Mouse (Mus musculus) hindbrain, embryonic 13.5 days (tissue): ENCODE measurements at regions not wholly inside any gene's neighbourhood (a gene's known extent, or its start where the extent isn't known, plus 50 kb on each side); places are given as distances from the start of the nearest gene placed in this dataset.
A peak's percentile ranks its signal among the peaks of the same experiment; 100 is the strongest.

ENCODE experiments used
- ATAC-seq: fragments of 200-750 bp; cut with Nextera tagmentation; 2 replicates; pipeline ENCODE4 v1.8.0; 2017; ENCODE audit warnings: moderate TSS enrichment; ENCODE audit not compliant: low FRiP score
- H3K27ac ChIP-seq: fragments of 300-500 bp; sonication (generic); 2 replicates; pipeline ENCODE4 v1.5.1; 2015; ENCODE audit warnings: inconsistent platforms, mild to moderate bottlenecking, moderate library complexity
- H3K27me3 ChIP-seq: fragments of 300-500 bp; sonication (generic); 2 replicates; pipeline ENCODE4 v1.6.1; 2015; ENCODE audit warnings: mild to moderate bottlenecking, inconsistent platforms
- H3K36me3 ChIP-seq: fragments of 300-500 bp; sonication (generic); 2 replicates; pipeline ENCODE4 v1.6.1; 2015; ENCODE audit warnings: mild to moderate bottlenecking, inconsistent platforms
- H3K4me1 ChIP-seq: fragments of 300-500 bp; sonication (generic); replicated peaks from 2 replicates; pipeline ENCODE4 v1.6.1; 2015; ENCODE audit warnings: inconsistent platforms
- H3K4me2 ChIP-seq: fragments of 300-500 bp; sonication (generic); 2 replicates; pipeline ENCODE4 v1.6.1; 2015; ENCODE audit warnings: inconsistent platforms, mild to moderate bottlenecking, moderate library complexity
- H3K4me3 ChIP-seq: fragments of 300-500 bp; sonication (generic); 2 replicates; pipeline ENCODE4 v1.5.1; 2015; ENCODE audit warnings: mild to moderate bottlenecking, inconsistent platforms
- H3K9ac ChIP-seq: fragments of 300-500 bp; sonication (generic); 2 replicates; pipeline ENCODE4 v1.6.1; 2015; ENCODE audit warnings: mild to moderate bottlenecking, inconsistent platforms
- H3K9me3 ChIP-seq: fragments of 300-500 bp; sonication (generic); 2 replicates; pipeline ENCODE4 v1.6.1; 2016; ENCODE audit warnings: inconsistent platforms
- WGBS: fragments of 180-500 bp; shearing (Covaris S2); methylation state at CpG from one replicate; pipeline ENCODE4 v1.1.7; 2015; 5-methylcytosine and 5-hydroxymethylcytosine counted together

GRCm38 (mm10) chr1:105114835-105115234 is 241.7 kb downstream of the Rnf152 start:
- Histone ChIP-seq H3K4me2 (no peak overlapping the region), H3K27me3 (no peaks in the 10 kb centered on the region), H3K9me3 (no peaks in the 10 kb centered on the region), H3K4me1 (peaks cover 5% of the 10 kb centered on the region), H3K27ac (no peak overlapping the region), H3K9ac (no peak overlapping the region), H3K4me3 (no peak overlapping the region), H3K36me3 (no peaks in the 10 kb centered on the region)
- 95% methylated on average over 3 of the region's 3 CpGs for WGBS
- ATAC-seq, result no peak

- Histone ChIP-seq H3K9ac (no peak overlapping the region), H3K27me3 (no peaks in the 10 kb centered on the region), H3K36me3 (no peaks in the 10 kb centered on the region), H3K27ac (no peak overlapping the region), H3K4me3 (no peak overlapping the region), H3K4me1 (peaks cover 5% of the 10 kb centered on the region), H3K4me2 (no peak overlapping the region), H3K9me3 (no peaks in the 10 kb centered on the region)
- ATAC-seq, result no peak
- WGBS, result 92% methylated on average over 1 of the region's 1 CpGs
Observed at GRCm38 (mm10) chr1:105112762-105113525, 243.6 kb downstream of the Rnf152 start.

GRCm38 (mm10) chr1:105111236-105111635 is 245.3 kb downstream of the Rnf152 start:
- Histone ChIP-seq H3K9ac (no peak overlapping the region), H3K4me2 (no peak overlapping the region), H3K27me3 (no peaks in the 10 kb centered on the region), H3K4me1 (peaks cover 5% of the 10 kb centered on the region), H3K27ac (no peak overlapping the region; the same call in 1 of the 2 replicates), H3K9me3 (no peaks in the 10 kb centered on the region), H3K36me3 (no peaks in the 10 kb centered on the region), H3K4me3 (no peak overlapping the region)
- ATAC-seq, result peak; percentile 70; the same call in 1 of the 2 replicates
- WGBS, result 36% methylated on average over 4 of the region's 4 CpGs

GRCm38 (mm10) chr1:105110581-105111210 is 245.8 kb downstream of the Rnf152 start:
- H3K4me2 ChIP-seq, result no peak overlapping the region
- 81% methylated on average over 1 of the region's 1 CpGs for WGBS
- H3K4me3 ChIP-seq, result no peak overlapping the region
- H3K4me1 ChIP-seq, result peaks cover 5% of the 10 kb centered on the region
- H3K27me3 ChIP-seq, result no peaks in the 10 kb centered on the region
- no peak for ATAC-seq
- no peaks in the 10 kb centered on the region for H3K9me3 ChIP-seq
- no peak overlapping the region; the same call in 1 of the 2 replicates for H3K27ac ChIP-seq
- no peaks in the 10 kb centered on the region for H3K36me3 ChIP-seq
- no peak overlapping the region for H3K9ac ChIP-seq

GRCm38 (mm10) chr1:105107836-105108235 is 248.7 kb downstream of the Rnf152 start:
- Histone ChIP-seq H3K4me2 (no peak overlapping the region), H3K4me3 (no peak overlapping the region), H3K27me3 (no peaks in the 10 kb centered on the region), H3K4me1 (peaks cover 5% of the 10 kb centered on the region), H3K27ac (no peak overlapping the region), H3K9me3 (no peaks in the 10 kb centered on the region), H3K36me3 (no peaks in the 10 kb centered on the region), H3K9ac (no peak overlapping the region)
- WGBS, result 83% methylated on average over 4 of the region's 4 CpGs
- ATAC-seq, result no peak

GRCm38 (mm10) chr1:105107257-105107656 is 249.3 kb downstream of the Rnf152 start:
- ATAC-seq, result no peak
- H3K27ac ChIP-seq, result no peak overlapping the region
- WGBS, result 90% methylated on average over 1 of the region's 1 CpGs

GRCm38 (mm10) chr1:105105211-105105610 is 251.3 kb downstream of the Rnf152 start:
- Histone ChIP-seq H3K4me3 (no peak overlapping the region), H3K4me1 (no peaks in the 10 kb centered on the region), H3K27me3 (no peaks in the 10 kb centered on the region), H3K9ac (no peak overlapping the region), H3K27ac (no peak overlapping the region), H3K36me3 (no peaks in the 10 kb centered on the region), H3K4me2 (no peak overlapping the region), H3K9me3 (no peaks in the 10 kb centered on the region)
- ATAC-seq, result no peak

More at GRCm38 (mm10) chr1:105107257-105107656, 249.3 kb downstream of the Rnf152 start:
- no peaks in the 10 kb centered on the region for H3K27me3 ChIP-seq
- no peak overlapping the region for H3K4me3 ChIP-seq
- no peaks in the 10 kb centered on the region for H3K36me3 ChIP-seq
- H3K4me1 ChIP-seq, result peaks cover 5% of the 10 kb centered on the region
- H3K9ac ChIP-seq, result no peak overlapping the region
- H3K4me2 ChIP-seq, result no peak overlapping the region
- no peaks in the 10 kb centered on the region for H3K9me3 ChIP-seq

- Histone ChIP-seq H3K4me2 (no peak overlapping the region), H3K4me3 (no peak overlapping the region), H3K27me3 (no peaks in the 10 kb centered on the region), H3K36me3 (no peaks in the 10 kb centered on the region), H3K27ac (no peak overlapping the region), H3K9ac (no peak overlapping the region), H3K4me1 (no peaks in the 10 kb centered on the region), H3K9me3 (no peaks in the 10 kb centered on the region)
- 46% methylated on average over 2 of the region's 2 CpGs for WGBS
- ATAC-seq, result no peak
Observed at GRCm38 (mm10) chr1:105095091-105095490, 261.4 kb downstream of the Rnf152 start.

- 82% methylated on average over 3 of the region's 3 CpGs for WGBS
- Histone ChIP-seq H3K4me1 (no peaks in the 10 kb centered on the region), H3K9ac (no peak overlapping the region), H3K36me3 (no peaks in the 10 kb centered on the region), H3K27me3 (no peaks in the 10 kb centered on the region), H3K4me3 (no peak overlapping the region), H3K9me3 (no peaks in the 10 kb centered on the region), H3K4me2 (no peak overlapping the region), H3K27ac (no peak overlapping the region)
- ATAC-seq, result no peak
Observed at GRCm38 (mm10) chr1:105094500-105094899, 262.0 kb downstream of the Rnf152 start.

- Histone ChIP-seq H3K9ac (no peak overlapping the region), H3K4me3 (no peak overlapping the region), H3K27ac (no peak overlapping the region), H3K9me3 (no peaks in the 10 kb centered on the region), H3K4me1 (no peaks in the 10 kb centered on the region), H3K36me3 (no peaks in the 10 kb centered on the region), H3K4me2 (no peak overlapping the region), H3K27me3 (no peaks in the 10 kb centered on the region)
- WGBS, result 90% methylated on average over 3 of the region's 3 CpGs
- no peak for ATAC-seq
Observed at GRCm38 (mm10) chr1:105093875-105094274, 262.6 kb downstream of the Rnf152 start.

- H3K4me1 ChIP-seq, result no peaks in the 10 kb centered on the region
- no peak for ATAC-seq
Observed at GRCm38 (mm10) chr1:105093012-105093411, 263.5 kb downstream of the Rnf152 start.

GRCm38 (mm10) chr1:105092309-105092904 is 264.1 kb downstream of the Rnf152 start:
- Histone ChIP-seq H3K36me3 (no peaks in the 10 kb centered on the region), H3K9me3 (no peaks in the 10 kb centered on the region), H3K27me3 (no peaks in the 10 kb centered on the region), H3K4me1 (no peaks in the 10 kb centered on the region), H3K9ac (no peak overlapping the region), H3K4me2 (no peak overlapping the region), H3K27ac (no peak overlapping the region), H3K4me3 (no peak overlapping the region)
- 29% methylated on average over 6 of the region's 6 CpGs for WGBS
- peak; percentile 65; the same call in 1 of the 2 replicates for ATAC-seq

More at GRCm38 (mm10) chr1:105093012-105093411, 263.5 kb downstream of the Rnf152 start:
- WGBS, result 84% methylated on average over 1 of the region's 1 CpGs
- H3K27ac ChIP-seq, result no peak overlapping the region
- H3K4me2 ChIP-seq, result no peak overlapping the region
- H3K9ac ChIP-seq, result no peak overlapping the region
- H3K9me3 ChIP-seq, result no peaks in the 10 kb centered on the region
- H3K27me3 ChIP-seq, result no peaks in the 10 kb centered on the region
- no peak overlapping the region for H3K4me3 ChIP-seq
- H3K36me3 ChIP-seq, result no peaks in the 10 kb centered on the region
